Mouse (Mus musculus) lung, postnatal 25 days (tissue): ENCODE data around the gene Ccnd2.
A peak's percentile ranks its signal among the peaks of the same experiment; 100 is the strongest.

Experiments
- DNase-seq: peaks from one replicate; pipeline ENCODE4 v3.0.0; 2022; ENCODE audit warnings: low spot score

Gene Ccnd2

GRCm38 (mm10) chr6:127152106-127152951, at the start of gene Ccnd2:
Gene Ccnd2 (minus strand): TSS chr6:127152193.
- DNase-seq: peak; percentile 90

- DNase-seq: no peak
These were observed 45.0 kb upstream of the Ccnd2 start for GRCm38 (mm10) chr6:127196985-127197384.

- DNase-seq: no peak
These were observed 29.3 kb upstream of the Ccnd2 start for GRCm38 (mm10) chr6:127181296-127181695.

GRCm38 (mm10) chr6:127179056-127179759, 27.2 kb upstream of the Ccnd2 start:
- DNase-seq: no peak

- no peak for DNase-seq
These were observed 26.0 kb upstream of the Ccnd2 start for GRCm38 (mm10) chr6:127177962-127178361.

- no peak for DNase-seq
These were observed 25.4 kb upstream of the Ccnd2 start for GRCm38 (mm10) chr6:127177441-127177840.

GRCm38 (mm10) chr6:127172461-127172860, 20.5 kb upstream of the Ccnd2 start:
- no peak for DNase-seq

GRCm38 (mm10) chr6:127170734-127171133, 18.7 kb upstream of the Ccnd2 start:
- no peak for DNase-seq

- DNase-seq: no peak
These were observed 13.7 kb upstream of the Ccnd2 start for GRCm38 (mm10) chr6:127165663-127166062.

- DNase-seq: no peak
These were observed 10.8 kb upstream of the Ccnd2 start for GRCm38 (mm10) chr6:127162842-127163241.

- no peak for DNase-seq
These were observed 5.3 kb upstream of the Ccnd2 start for GRCm38 (mm10) chr6:127157321-127157720.

GRCm38 (mm10) chr6:127155468-127155867, 3.5 kb upstream of the Ccnd2 start:
- DNase-seq: no peak

GRCm38 (mm10) chr6:127154708-127155268, 2.8 kb upstream of the Ccnd2 start:
- DNase-seq: peak; percentile 72

- DNase-seq: no peak
These were observed 2.1 kb upstream of the Ccnd2 start for GRCm38 (mm10) chr6:127153972-127154707.

- DNase-seq: no peak
These were observed 1.4 kb upstream of the Ccnd2 start for GRCm38 (mm10) chr6:127153296-127153800.

- no peak for DNase-seq
These were observed 358 bp downstream of the Ccnd2 start for GRCm38 (mm10) chr6:127151565-127152105.

GRCm38 (mm10) chr6:127150663-127151564, 1.1 kb downstream of the Ccnd2 start:
- peak; percentile 88 for DNase-seq

- no peak for DNase-seq
These were observed 1.9 kb downstream of the Ccnd2 start for GRCm38 (mm10) chr6:127149944-127150662.

- DNase-seq: no peak
These were observed 2.6 kb downstream of the Ccnd2 start for GRCm38 (mm10) chr6:127149303-127149943.
